Comparison of ENCODE assay signal across 9 mouse cellular contexts in genomic region chr2:154300496-154300895, GRCm38 (mm10). TPM values are rescaled to one million over a fixed set of nuclear protein-coding genes. Genes with fewer than 3 reads are reported as not detected.
DNase-seq lines count a peak whose midpoint lies in the region; ATAC-seq lines count a peak whose summit lies in the region.
"Had no signal": no experiment of that assay in that cellular context is flagged by ENCODE, and none has a peak within 500 bp of the region (broad histone marks: within the 10 kb centered on the region; RNA-seq: fewer than 3 reads in every experiment).

No protein-coding gene starts in this region.

- no peaks in the 10 kb centered on the region for H3K9me3 ChIP-seq in midbrain, embryonic 11.5 days (ENCODE audit: control insufficient read depth, low read length)
- H3K9me3 ChIP-seq in midbrain, embryonic 15.5 days, result no peaks in the 10 kb centered on the region
- H3K9me3 ChIP-seq in forebrain, embryonic 13.5 days (replicated peaks), result no peaks in the 10 kb centered on the region
- no peaks in the 10 kb centered on the region for H3K9me3 ChIP-seq in intestine, embryonic 14.5 days (ENCODE audit: control insufficient read depth, low read length)
- H3K9me3 ChIP-seq: embryonic facial prominence, embryonic 15.5 days had no signal

- no peaks in the 10 kb centered on the region for H3K4me1 ChIP-seq in midbrain, embryonic 11.5 days (ENCODE audit: control insufficient read depth, insufficient read depth, low read length)
- no peaks in the 10 kb centered on the region for H3K4me1 ChIP-seq in midbrain, embryonic 15.5 days
- H3K4me1 ChIP-seq in forebrain, embryonic 13.5 days, result no peaks in the 10 kb centered on the region
- no peaks in the 10 kb centered on the region for H3K4me1 ChIP-seq in intestine, embryonic 14.5 days (replicated peaks; ENCODE audit: control insufficient read depth, insufficient read depth, low read length)
- H3K4me1 ChIP-seq: embryonic facial prominence, embryonic 15.5 days had no signal

- DNase-seq in midbrain, embryonic 11.5 days (ENCODE audit: low spot score, missing footprints), result peak; percentile 91
- DNase-seq in c-Kit-positive CD71-positive TER-119-negative erythroid progenitor cells, embryonic 14.5 days (ENCODE audit: low read depth), result peak; percentile 74
- peak; percentile 77 for DNase-seq in intestine, embryonic 14.5 days (ENCODE audit: low spot score)
- DNase-seq in left cerebral cortex, postnatal 14 days (ENCODE audit: low spot score in 2 of 2), result peak; percentile 36 to 64
- DNase-seq in spleen, postnatal 14 days (ENCODE audit: low spot score in 2 of 2), result peak; percentile 43 to 67

- intact Hi-C loops in left cerebral cortex, postnatal 14 days (cut with DNase I), result no loop called here

- no peak overlapping the region for H3K27ac ChIP-seq in midbrain, embryonic 11.5 days (ENCODE audit: low read depth, low read length)
- no peak overlapping the region for H3K27ac ChIP-seq in midbrain, embryonic 15.5 days
- no peak overlapping the region for H3K27ac ChIP-seq in forebrain, embryonic 13.5 days
- H3K27ac ChIP-seq in intestine, embryonic 14.5 days (ENCODE audit: low read depth), result no peak overlapping the region
- H3K27ac ChIP-seq: embryonic facial prominence, embryonic 15.5 days had no signal

- H3K36me3 ChIP-seq in midbrain, embryonic 11.5 days (ENCODE audit: control insufficient read depth, insufficient read depth, low read length), result no peaks in the 10 kb centered on the region
- H3K36me3 ChIP-seq in midbrain, embryonic 15.5 days (replicated peaks), result no peaks in the 10 kb centered on the region
- no peaks in the 10 kb centered on the region for H3K36me3 ChIP-seq in forebrain, embryonic 13.5 days (ENCODE audit: poor library complexity, severe bottlenecking)
- no peaks in the 10 kb centered on the region for H3K36me3 ChIP-seq in intestine, embryonic 14.5 days (ENCODE audit: control insufficient read depth, insufficient read depth, low read length)
- H3K36me3 ChIP-seq: embryonic facial prominence, embryonic 15.5 days had no signal

- peak; percentile 58; the same call in 1 of the 2 replicates for ATAC-seq in midbrain, embryonic 11.5 days (ENCODE audit: low FRiP score)
- ATAC-seq in midbrain, embryonic 15.5 days (replicated peaks), result no peak
- peak; percentile 59; the same call in 1 of the 2 replicates for ATAC-seq in forebrain, embryonic 13.5 days
- peak; percentile 75 for ATAC-seq in intestine, embryonic 14.5 days (replicated peaks; ENCODE audit: low FRiP score, low TSS enrichment, low read depth)
- peak; percentile 98 for ATAC-seq in megakaryocyte-erythroid progenitor cell, adult 5-6 weeks (replicated peaks; ENCODE audit: low FRiP score, low TSS enrichment, poor library complexity, severe bottlenecking)

- no peak overlapping the region for H3K9ac ChIP-seq in midbrain, embryonic 11.5 days (ENCODE audit: low read length)
- H3K9ac ChIP-seq in midbrain, embryonic 15.5 days, result no peak overlapping the region
- H3K9ac ChIP-seq in forebrain, embryonic 13.5 days, result no peak overlapping the region
- H3K9ac ChIP-seq in intestine, embryonic 14.5 days (ENCODE audit: low read length), result no peak overlapping the region
- H3K9ac ChIP-seq: embryonic facial prominence, embryonic 15.5 days had no signal

- 0% methylated on average over 1 of the region's 1 CpGs for WGBS in midbrain, embryonic 11.5 days
- WGBS in midbrain, embryonic 15.5 days, result 8% methylated on average over 1 of the region's 1 CpGs
- WGBS in forebrain, embryonic 13.5 days, result 0% methylated on average over 1 of the region's 1 CpGs
- WGBS in intestine, embryonic 14.5 days, result 17% methylated on average over 1 of the region's 1 CpGs

- H3K4me3 ChIP-seq in midbrain, embryonic 11.5 days (ENCODE audit: low read depth, low read length), result no peak overlapping the region
- no peak overlapping the region for H3K4me3 ChIP-seq in midbrain, embryonic 15.5 days
- no peak overlapping the region for H3K4me3 ChIP-seq in forebrain, embryonic 13.5 days
- no peak overlapping the region for H3K4me3 ChIP-seq in intestine, embryonic 14.5 days (ENCODE audit: low read depth, low read length)
- H3K4me3 ChIP-seq: embryonic facial prominence, embryonic 15.5 days had no signal

- no peaks in the 10 kb centered on the region for H3K27me3 ChIP-seq in midbrain, embryonic 11.5 days (ENCODE audit: control insufficient read depth, insufficient read depth, low read length)
- no peaks in the 10 kb centered on the region for H3K27me3 ChIP-seq in midbrain, embryonic 15.5 days (replicated peaks)
- no peaks in the 10 kb centered on the region for H3K27me3 ChIP-seq in forebrain, embryonic 13.5 days
- no peaks in the 10 kb centered on the region for H3K27me3 ChIP-seq in intestine, embryonic 14.5 days (replicated peaks; ENCODE audit: control insufficient read depth, insufficient read depth, low read length)
- H3K27me3 ChIP-seq: embryonic facial prominence, embryonic 15.5 days had no signal

- H3K4me2 ChIP-seq in midbrain, embryonic 11.5 days, result no peak overlapping the region
- no peak overlapping the region for H3K4me2 ChIP-seq in midbrain, embryonic 15.5 days
- no peak overlapping the region for H3K4me2 ChIP-seq in forebrain, embryonic 13.5 days
- H3K4me2 ChIP-seq in intestine, embryonic 14.5 days (ENCODE audit: low read length), result no peak overlapping the region
- H3K4me2 ChIP-seq: embryonic facial prominence, embryonic 15.5 days had no signal

RNA-seq across cellular contexts. Expression of gene Bpifb9b, which starts 6.5 kb away (rescaled TPM):
- not detected in 2 replicates for polyA plus RNA-seq in midbrain, embryonic 11.5 days (2014; fragmentation: Nextera tagmentation; extraction: Ambion mirVana)
- polyA plus RNA-seq in midbrain, embryonic 15.5 days (2015; fragmentation: Nextera tagmentation; extraction: Ambion mirVana), result not detected in 2 replicates
- polyA plus RNA-seq in forebrain, embryonic 13.5 days (2015; fragmentation: Nextera tagmentation; extraction: Ambion mirVana), result not detected in 2 replicates
- not detected in 2 replicates for polyA plus RNA-seq in intestine, embryonic 14.5 days (2014; fragmentation: Nextera tagmentation; extraction: Ambion mirVana)
- not detected for total RNA-seq in left cerebral cortex, postnatal 14 days (2021)
- not detected in 2 replicates for total RNA-seq in megakaryocyte-erythroid progenitor cell, adult 5-6 weeks (2014; fragmentation: Nextera tagmentation)
- not detected in 2 replicates for total RNA-seq in megakaryocyte-erythroid progenitor cell, adult 5-6 weeks (2017)

RNA-seq across cellular contexts. Expression of gene Bpifb9a, which starts 42.8 kb away (rescaled TPM):
- polyA plus RNA-seq in midbrain, embryonic 11.5 days (2014; fragmentation: Nextera tagmentation; extraction: Ambion mirVana), result not detected in 2 replicates
- not detected in 2 replicates for polyA plus RNA-seq in midbrain, embryonic 15.5 days (2015; fragmentation: Nextera tagmentation; extraction: Ambion mirVana)
- polyA plus RNA-seq in forebrain, embryonic 13.5 days (2015; fragmentation: Nextera tagmentation; extraction: Ambion mirVana), result not detected in 2 replicates
- not detected in 2 replicates for polyA plus RNA-seq in intestine, embryonic 14.5 days (2014; fragmentation: Nextera tagmentation; extraction: Ambion mirVana)
- total RNA-seq in left cerebral cortex, postnatal 14 days (2021), result not detected
- total RNA-seq in megakaryocyte-erythroid progenitor cell, adult 5-6 weeks (2014; fragmentation: Nextera tagmentation), result not detected in 2 replicates
- not detected in 2 replicates for total RNA-seq in megakaryocyte-erythroid progenitor cell, adult 5-6 weeks (2017)
- polyA plus RNA-seq: embryonic facial prominence, embryonic 15.5 days had no signal
